Mouse (Mus musculus): ENCODE measurements around the gene Adgrd1.
A peak's percentile ranks its signal among the peaks of the same experiment; 100 is the strongest.

Adgrd1 gene

DNA sequence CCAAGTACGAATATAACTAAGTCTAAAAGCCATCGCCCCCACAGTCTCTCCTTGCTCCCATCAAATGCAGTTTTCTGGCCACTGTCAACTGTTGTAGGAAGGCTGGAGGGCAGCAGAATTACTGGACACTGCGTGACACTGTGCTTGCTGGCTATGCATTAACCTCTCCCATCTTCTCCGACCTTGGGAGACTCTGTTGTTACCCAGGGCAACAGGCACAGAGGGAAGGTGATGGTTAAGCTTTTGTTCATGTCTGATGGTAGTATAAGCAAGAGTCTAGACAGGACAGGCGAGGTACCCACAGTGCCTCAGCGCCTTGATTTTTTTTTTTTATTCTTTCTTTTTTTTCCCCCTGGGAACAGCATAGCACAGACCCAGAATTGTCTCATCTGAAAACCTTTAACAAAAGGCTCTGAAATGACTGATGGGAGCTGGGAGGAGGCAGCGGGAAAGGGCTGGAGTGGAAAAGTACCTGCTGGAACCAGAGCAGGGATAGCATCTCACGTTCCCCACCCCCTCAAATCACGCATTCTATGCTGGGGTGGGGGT, 100.5 kb downstream of the Adgrd1 start:
- no peak for DNase-seq (ENCODE audit: low spot score in 2 of 2)

DNA sequence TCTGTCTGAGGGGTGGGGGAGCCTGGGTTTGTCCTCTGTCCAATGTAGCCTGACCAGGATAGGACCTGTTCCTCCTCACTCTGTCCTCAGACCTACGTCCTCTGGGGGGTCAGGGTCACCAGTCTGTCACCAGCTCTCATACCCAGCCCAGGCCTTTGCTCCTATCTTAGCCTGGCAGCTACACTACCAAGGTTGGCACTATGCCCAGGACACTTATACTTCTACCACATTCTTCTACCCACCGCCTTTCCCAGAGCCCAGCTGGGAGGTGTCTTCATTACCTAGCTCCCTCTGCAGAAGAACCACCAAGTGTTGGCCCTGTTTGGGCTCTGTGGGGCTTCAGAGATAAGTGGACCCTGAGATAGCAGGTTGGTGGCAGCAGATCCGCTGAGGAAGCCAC, 103.6 kb downstream of the Adgrd1 start:
- DNase-seq (ENCODE audit: low spot score in 2 of 2): no peak

GRCm38 (mm10) chr5:129208279-129208678, 111.7 kb downstream of the Adgrd1 start:
- DNase-seq (ENCODE audit: low spot score in 2 of 2): no peak

DNA sequence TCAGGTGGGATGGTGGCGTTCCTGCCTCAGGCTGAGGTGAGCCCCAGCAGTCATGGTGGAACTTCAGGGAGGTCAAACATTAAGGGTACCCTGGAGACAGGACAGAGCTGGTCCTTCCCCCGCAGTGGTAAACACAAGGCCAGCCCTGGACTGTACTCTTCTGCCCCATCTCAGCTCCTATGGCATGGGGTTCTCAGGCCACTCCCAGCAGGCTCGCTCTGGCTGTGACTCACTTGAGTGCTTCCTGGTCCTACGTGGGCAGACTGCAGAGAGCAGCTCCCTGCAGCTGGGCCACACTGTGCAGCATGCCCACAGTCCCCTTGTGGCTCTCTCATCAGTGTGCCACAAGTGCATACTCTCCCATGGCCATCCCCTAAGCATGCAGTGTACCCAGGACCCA, 112.3 kb downstream of the Adgrd1 start:
- DNase-seq (ENCODE audit: low spot score in 2 of 2): no peak

DNA sequence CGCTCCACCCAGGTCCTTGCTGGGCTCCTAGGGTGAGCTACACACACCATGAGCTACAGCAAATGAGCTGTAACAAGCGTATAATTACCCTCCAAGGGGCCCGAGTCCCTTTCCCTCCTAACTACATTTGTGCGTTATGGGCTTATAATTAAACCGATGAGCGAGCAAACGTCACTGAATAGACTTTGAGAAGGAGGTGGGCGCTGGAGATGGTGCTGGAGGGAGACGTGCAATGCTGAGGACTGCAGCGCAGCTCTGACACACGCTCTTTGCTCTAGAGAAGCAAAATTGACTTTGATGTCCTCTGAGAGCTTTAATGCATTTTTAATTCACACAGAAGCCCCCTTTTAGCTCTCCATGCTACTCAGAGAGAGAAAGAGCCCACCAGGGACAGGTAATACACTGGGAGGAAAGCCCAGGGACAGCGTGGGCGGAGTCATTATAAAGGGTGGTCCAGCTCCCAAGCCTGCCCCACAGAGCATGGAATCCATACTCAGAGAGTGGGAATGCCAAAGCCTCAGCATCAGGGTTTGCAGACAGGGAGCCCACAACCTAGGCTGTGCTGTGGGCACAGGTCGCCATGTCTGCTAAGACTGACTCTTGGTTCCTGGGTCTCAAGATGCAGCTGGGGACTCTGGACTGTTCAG, 115.0 kb downstream of the Adgrd1 start:
- DNase-seq (ENCODE audit: low spot score in 2 of 2): no peak

DNA sequence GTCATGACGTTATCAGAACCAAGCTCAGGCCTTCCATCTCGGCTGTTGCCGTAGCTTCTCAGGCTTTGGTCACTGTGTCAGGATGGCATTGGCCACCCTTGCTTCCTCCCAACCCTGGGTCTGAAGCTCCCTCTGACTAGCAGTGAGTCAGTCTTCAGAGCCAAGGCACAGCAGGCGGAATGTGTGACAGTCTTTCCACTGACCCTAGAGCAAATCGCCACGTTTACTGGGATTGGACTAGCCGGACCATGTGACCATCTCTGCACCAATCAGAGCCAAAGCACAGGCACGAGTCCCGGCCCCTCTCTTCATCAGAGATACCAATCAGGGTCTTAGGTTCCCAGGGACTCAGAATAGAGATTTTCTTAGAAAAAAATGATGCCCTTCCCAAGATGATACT, 117.5 kb downstream of the Adgrd1 start:
- DNase-seq (ENCODE audit: low spot score in 2 of 2): no peak

GRCm38 (mm10) chr5:129216001-129216400, 119.5 kb downstream of the Adgrd1 start:
- no peak for DNase-seq (ENCODE audit: low spot score in 2 of 2)

DNA sequence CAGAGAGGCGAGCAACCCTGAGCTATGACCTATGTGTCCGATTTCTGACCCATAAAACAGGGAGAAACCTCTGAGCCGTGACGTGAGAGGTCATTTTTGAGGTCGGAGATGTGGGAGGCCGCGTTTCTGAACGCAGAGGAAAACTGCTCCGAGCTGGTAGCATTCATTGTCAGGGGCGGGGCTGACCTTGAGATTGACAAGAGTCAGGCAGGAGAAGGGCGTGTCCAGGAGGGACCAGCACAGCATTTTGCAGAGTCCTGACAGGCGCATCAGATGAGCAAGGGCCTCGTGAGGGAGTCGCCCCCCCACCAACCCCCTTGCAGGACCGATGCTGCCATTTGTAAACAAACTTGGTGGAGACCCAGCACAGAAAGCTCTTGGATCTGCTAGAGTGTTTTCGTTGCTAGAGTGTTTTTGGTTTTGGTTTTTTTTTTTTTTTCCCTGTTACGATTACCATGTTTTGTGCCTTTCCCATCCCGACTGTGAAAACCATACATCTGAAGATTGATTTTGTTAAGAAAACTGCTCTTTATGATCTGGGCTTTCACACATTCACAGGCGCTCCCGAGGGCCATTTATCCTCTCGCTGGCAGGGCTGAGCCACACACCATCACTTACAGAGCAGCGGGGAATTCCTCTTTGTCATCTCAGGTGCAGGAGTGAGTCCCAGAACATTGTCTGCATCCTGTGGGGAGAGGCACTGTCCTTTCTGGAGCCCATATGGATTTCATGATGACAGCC, 121.1 kb downstream of the Adgrd1 start:
- DNase-seq (ENCODE audit: low spot score in 2 of 2): peak in 1 of 2 experiments; percentile 3

- no peak for DNase-seq (ENCODE audit: low spot score in 2 of 2)
These were observed 121.6 kb downstream of the Adgrd1 start for GRCm38 (mm10) chr5:129218222-129218505.

GRCm38 (mm10) chr5:129218537-129218981, 122.0 kb downstream of the Adgrd1 start:
- DNase-seq (ENCODE audit: low spot score in 2 of 2): no peak

- no peak for DNase-seq (ENCODE audit: low spot score in 2 of 2)
These were observed 122.7 kb downstream of the Adgrd1 start for GRCm38 (mm10) chr5:129219178-129219760.

- DNase-seq (ENCODE audit: low spot score in 2 of 2): no peak
These were observed 129.4 kb downstream of the Adgrd1 start for GRCm38 (mm10) chr5:129225810-129226450.

DNA sequence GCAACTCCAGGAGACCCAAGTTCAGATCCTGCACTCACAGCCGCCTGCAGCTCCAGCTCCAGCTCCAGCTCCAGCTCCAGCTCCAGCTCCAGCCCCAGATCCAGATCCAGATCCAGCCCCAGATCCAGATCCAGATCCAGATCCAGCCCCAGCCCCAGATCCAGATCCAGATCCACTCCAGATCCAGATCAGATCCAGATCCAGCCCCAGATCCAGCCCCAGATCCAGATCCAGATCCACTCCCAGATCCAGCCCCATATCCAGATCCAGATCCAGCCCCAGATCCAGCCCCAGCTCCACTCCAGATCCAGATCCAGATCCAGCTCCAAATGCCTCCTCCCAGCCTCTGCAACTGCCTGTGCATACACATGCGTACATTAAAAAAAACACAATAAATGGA, 131.6 kb downstream of the Adgrd1 start:
- DNase-seq (ENCODE audit: low spot score in 2 of 2): no peak

- DNase-seq (ENCODE audit: low spot score in 2 of 2): no peak
These were observed 136.8 kb downstream of the Adgrd1 start for GRCm38 (mm10) chr5:129233301-129233700.

DNA sequence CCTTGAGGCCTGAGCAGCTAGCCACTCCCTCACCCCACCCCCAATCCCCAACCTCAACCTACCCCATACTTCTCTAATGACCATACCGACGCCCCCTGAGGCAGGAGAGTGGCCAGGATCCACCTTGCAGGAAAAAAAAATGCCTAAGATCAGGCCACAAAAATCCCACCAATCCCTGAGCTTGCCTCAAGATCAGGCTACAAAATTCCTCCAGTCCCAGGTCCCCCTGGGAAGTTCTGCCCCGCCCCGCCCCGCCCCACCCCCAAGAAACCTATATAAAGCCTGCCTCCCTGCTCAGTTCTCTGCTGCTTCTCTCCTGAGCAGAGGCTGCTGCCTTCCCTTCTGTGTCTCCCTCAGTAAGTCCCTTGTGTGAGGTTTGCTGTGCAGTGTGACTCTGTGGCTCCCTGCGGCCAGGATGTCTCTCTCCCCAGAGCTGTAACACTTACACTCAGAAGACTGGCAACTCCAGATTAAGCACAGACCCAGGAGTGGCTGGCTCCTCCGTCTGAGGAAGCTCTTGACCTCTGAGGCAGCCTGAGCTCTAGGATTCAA, 137.4 kb downstream of the Adgrd1 start:
- DNase-seq (ENCODE audit: low spot score in 2 of 2): no peak

DNA sequence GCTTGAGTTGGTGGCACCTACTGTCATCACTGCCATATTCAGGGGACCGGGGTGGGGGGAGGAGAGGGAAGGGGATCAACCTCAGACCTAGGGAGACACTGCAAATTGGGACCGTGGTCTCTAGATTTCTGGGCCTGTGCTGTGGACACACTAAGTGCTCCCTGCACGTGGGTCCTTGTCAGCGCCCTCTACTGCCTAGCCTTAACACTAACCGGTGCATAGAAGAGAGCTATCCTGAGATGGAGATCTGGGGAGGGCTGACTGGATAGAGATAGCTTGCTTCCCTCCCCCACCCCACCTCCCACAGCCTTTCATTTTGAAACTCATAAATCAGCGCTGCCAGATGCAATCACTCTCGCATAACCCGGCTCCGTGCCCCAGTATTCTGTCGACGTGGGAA, 139.8 kb downstream of the Adgrd1 start:
- DNase-seq (ENCODE audit: low spot score in 2 of 2): no peak

DNA sequence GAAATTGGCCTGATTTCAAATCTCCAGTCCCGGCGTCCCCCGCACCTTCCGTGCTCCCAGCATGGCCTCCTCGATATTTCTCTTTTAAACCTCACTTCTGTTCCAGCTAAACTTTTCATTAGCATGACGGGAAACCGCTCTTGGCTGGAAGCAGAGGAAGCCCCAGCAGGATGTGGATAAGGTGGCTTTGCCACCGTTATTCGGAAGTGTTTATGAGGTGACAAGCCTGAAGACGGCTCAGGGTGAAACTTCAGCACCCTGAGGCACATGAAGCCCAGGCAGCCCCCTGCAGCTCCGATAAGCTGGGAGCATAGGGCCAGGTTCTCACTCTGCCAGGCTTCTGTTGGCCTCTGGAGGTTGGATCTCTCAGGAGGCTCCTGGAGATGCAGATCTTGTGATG, 145.3 kb downstream of the Adgrd1 start:
- DNase-seq (ENCODE audit: low spot score in 2 of 2): no peak

DNA sequence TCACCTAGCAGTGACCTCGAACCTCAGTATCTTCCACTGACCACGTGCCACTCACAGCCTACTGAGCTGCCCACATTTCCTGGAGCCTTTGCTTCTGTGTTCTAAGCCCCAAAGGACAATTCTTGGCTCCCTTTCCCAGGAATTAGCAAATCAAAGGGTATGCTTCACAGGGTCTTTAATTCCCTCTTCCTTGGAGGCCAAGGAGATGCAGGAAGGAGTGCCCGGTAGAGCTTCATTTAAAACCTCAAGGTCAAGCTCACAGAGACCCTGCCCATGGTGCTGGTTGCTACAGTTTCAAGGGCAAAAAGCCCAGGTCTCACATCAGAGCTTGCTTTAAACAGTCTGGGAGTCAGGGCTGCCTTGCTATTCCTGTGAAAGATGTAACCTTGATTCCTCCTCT, 145.7 kb downstream of the Adgrd1 start:
- DNase-seq (ENCODE audit: low spot score in 2 of 2): no peak

DNA sequence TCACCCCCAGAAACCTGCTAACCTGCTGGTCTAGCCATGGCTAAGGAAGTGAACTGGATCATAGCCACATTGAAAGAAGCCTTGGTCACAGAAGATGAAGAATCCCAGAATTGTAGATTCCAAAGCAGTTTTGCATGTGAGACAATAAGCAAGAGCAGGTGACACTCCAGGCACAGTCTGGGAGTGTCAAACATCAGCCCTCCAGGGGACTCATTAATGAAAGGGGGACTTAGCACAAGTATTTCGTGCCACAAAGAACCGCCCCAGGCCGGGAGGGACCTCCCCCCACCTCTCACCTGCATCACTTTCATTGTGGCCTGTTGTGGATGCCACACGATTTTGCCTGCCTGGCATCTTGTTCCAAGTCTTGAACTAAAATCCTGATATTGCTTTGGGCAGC, 146.6 kb downstream of the Adgrd1 start:
- DNase-seq (ENCODE audit: low spot score in 2 of 2): no peak

GRCm38 (mm10) chr5:129244392-129244791, 147.8 kb downstream of the Adgrd1 start:
- no peak for DNase-seq (ENCODE audit: low spot score in 2 of 2)

DNA sequence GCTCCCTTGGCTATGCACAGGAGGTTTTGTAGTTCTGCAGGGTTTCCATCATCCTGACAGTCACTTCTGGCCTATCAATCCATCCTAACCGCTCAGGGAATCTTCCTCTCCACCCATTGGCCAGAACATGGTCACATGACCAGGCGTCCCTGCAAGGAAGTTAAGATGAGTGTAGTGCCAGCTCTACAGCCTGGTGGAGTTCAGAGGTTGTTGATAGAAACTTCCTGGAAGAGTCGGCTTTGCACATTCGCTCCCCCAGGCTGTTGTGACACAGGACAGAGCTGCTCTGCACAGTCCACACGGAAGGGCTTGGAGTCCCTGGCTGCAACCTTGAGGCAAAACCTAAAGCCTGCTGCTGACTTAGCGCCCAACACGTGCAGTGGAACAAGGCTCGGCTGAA, 152.5 kb downstream of the Adgrd1 start:
- DNase-seq (ENCODE audit: low spot score in 2 of 2): no peak
